Mouse (Mus musculus) CH12.LX (cell line): ENCODE measurements around the gene Ncoa7. TPM values are rescaled to one million over a fixed set of nuclear protein-coding genes. Genes with fewer than 3 reads are reported as not detected.

Source experiments
- DNase-seq: peaks from one replicate; pipeline ENCODE4 v3.0.0-alpha.2; 2013; ENCODE audit errors: extremely low read depth
- H3K27ac ChIP-seq: 2 replicates; pipeline ENCODE4 v1.5.1; 2012; ENCODE audit warnings: low read depth, mild to moderate bottlenecking, control low read depth, moderate library complexity; ENCODE audit not compliant: insufficient read depth
- H3K27me3 ChIP-seq: replicated peaks from 2 replicates; pipeline ENCODE3; 2012; ENCODE audit warnings: inconsistent platforms
- H3K36me3 ChIP-seq, 2 experiments: replicated peaks in 1 of 2; 2 replicates each; pipeline versions ENCODE3 to v1.6.1; 2012; ENCODE audit warnings: inconsistent platforms in 1 of 2, low read length in 1 of 2, mild to moderate bottlenecking in 1 of 2, mixed read lengths in 1 of 2, moderate library complexity in 1 of 2; ENCODE audit not compliant: control insufficient read depth in 1 of 2, insufficient read depth in 1 of 2
- H3K4me1 ChIP-seq, 2 experiments: 2 replicates each; pipeline ENCODE4 v1.6.1; 2012; ENCODE audit warnings: inconsistent platforms in 1 of 2, moderate library complexity in 1 of 2; ENCODE audit not compliant: insufficient read depth in 2 of 2, control insufficient read depth in 1 of 2
- H3K4me2 ChIP-seq: 2 replicates; pipeline ENCODE4 v1.6.1; 2012; ENCODE audit warnings: low read depth, mild to moderate bottlenecking, control low read depth; ENCODE audit not compliant: poor library complexity, insufficient read depth, severe bottlenecking
- H3K4me3 ChIP-seq, 3 experiments: fragments of 150-350 bp in 1 of 3; sonication (generic) in 1 of 3; replicated peaks in 1 of 3; 2 replicates each; pipeline versions ENCODE3 to v1.5.1; 2011 to 2012; ENCODE audit warnings: low read depth in 2 of 3, low read length in 2 of 3, mild to moderate bottlenecking in 2 of 3, moderate library complexity in 2 of 3, control low read depth in 1 of 3, improper control_type of control experiment in 1 of 3, inconsistent platforms in 1 of 3, mixed read lengths in 1 of 3; ENCODE audit not compliant: poor library complexity in 1 of 3
- H3K79me2 ChIP-seq: replicated peaks from 2 replicates; pipeline ENCODE4 v1.6.1; 2012; ENCODE audit warnings: mild to moderate bottlenecking, moderate library complexity; ENCODE audit not compliant: control insufficient read depth, poor library complexity, insufficient read depth, severe bottlenecking; ENCODE audit errors: extremely low read depth
- H3K9ac ChIP-seq: 2 replicates; pipeline ENCODE4 v1.6.1; 2012; ENCODE audit warnings: low read depth, mild to moderate bottlenecking, control low read depth, moderate library complexity; ENCODE audit not compliant: insufficient read depth
- H3K9me3 ChIP-seq: replicated peaks from 2 replicates; pipeline ENCODE3; 2012; ENCODE audit warnings: low read length, inconsistent platforms, mixed read lengths
- CHD1 ChIP-seq: IDR thresholded peaks from 2 replicates; pipeline ENCODE4 v1.6.1; 2012; ENCODE audit warnings: low read depth, low read length, improper control_type of control experiment, inconsistent platforms
- CTCF ChIP-seq, 2 experiments: IDR thresholded peaks in 1 of 2; conservative IDR thresholded peaks in 1 of 2; 2 replicates each; pipeline ENCODE4 v1.5.1; 2011 to 2012; ENCODE audit warnings: low read depth in 2 of 2, low read length in 2 of 2, improper control_type of control experiment in 1 of 2, inconsistent platforms in 1 of 2, mild to moderate bottlenecking in 1 of 2, moderate library complexity in 1 of 2
- ELF1 ChIP-seq: IDR thresholded peaks from 2 replicates; pipeline ENCODE4 v1.6.1; 2014; ENCODE audit warnings: low read depth, mild to moderate bottlenecking, inconsistent platforms, low read length, improper control_type of control experiment
- ETS1 ChIP-seq: conservative IDR thresholded peaks from 2 replicates; pipeline ENCODE4 v1.6.1; 2012; ENCODE audit warnings: low read depth, mild to moderate bottlenecking, inconsistent platforms, low read length, improper control_type of control experiment, moderate library complexity
- HCFC1 ChIP-seq: IDR thresholded peaks from 2 replicates; pipeline ENCODE4 v1.6.1; 2012; ENCODE audit warnings: low read depth, mild to moderate bottlenecking, inconsistent platforms, low read length, improper control_type of control experiment
- IRF4 ChIP-seq: IDR thresholded peaks from 2 replicates; pipeline ENCODE4 v1.6.1; 2014; ENCODE audit warnings: low read depth, mild to moderate bottlenecking, inconsistent platforms, low read length, improper control_type of control experiment
- JUN ChIP-seq: IDR thresholded peaks from 2 replicates; pipeline ENCODE4 v1.6.1; 2011; ENCODE audit warnings: low read depth, mild to moderate bottlenecking, low read length, improper control_type of control experiment, moderate library complexity; ENCODE audit not compliant: insufficient read depth
- JUND ChIP-seq: conservative IDR thresholded peaks from 2 replicates; pipeline ENCODE4 v1.6.1; 2011; ENCODE audit warnings: low read depth, low read length, improper control_type of control experiment
- KAT2A ChIP-seq: IDR thresholded peaks from 2 replicates; pipeline ENCODE4 v1.6.1; 2012; ENCODE audit warnings: low read length, improper control_type of control experiment, inconsistent platforms; ENCODE audit not compliant: insufficient replicate concordance
- MAX ChIP-seq: IDR thresholded peaks from 2 replicates; pipeline ENCODE4 v1.6.1; 2011; ENCODE audit warnings: low read length, improper control_type of control experiment
- MXI1 ChIP-seq: IDR thresholded peaks from 2 replicates; pipeline ENCODE4 v1.6.1; 2011; ENCODE audit warnings: mild to moderate bottlenecking, low read depth, low read length, improper control_type of control experiment
- NRF1 ChIP-seq: IDR thresholded peaks from 2 replicates; pipeline ENCODE4 v1.6.1; 2014; ENCODE audit warnings: low read depth, mild to moderate bottlenecking, inconsistent platforms, low read length, improper control_type of control experiment, moderate library complexity
- TBP ChIP-seq: conservative IDR thresholded peaks from 2 replicates; pipeline ENCODE4 v1.6.1; 2011; ENCODE audit warnings: low read depth, low read length, improper control_type of control experiment
- UBTF ChIP-seq: IDR thresholded peaks from 2 replicates; pipeline ENCODE4 v1.6.1; 2012; ENCODE audit warnings: low read depth, mild to moderate bottlenecking, inconsistent platforms, low read length, improper control_type of control experiment, moderate library complexity
- USF2 ChIP-seq: conservative IDR thresholded peaks from 2 replicates; pipeline ENCODE4 v1.6.1; 2011; ENCODE audit warnings: low read depth, low read length, improper control_type of control experiment
- ZC3H11A ChIP-seq: IDR thresholded peaks from 2 replicates; pipeline ENCODE4 v1.6.1; 2012; ENCODE audit warnings: low read depth, mild to moderate bottlenecking, inconsistent platforms, low read length, improper control_type of control experiment
- ZKSCAN1 ChIP-seq: IDR thresholded peaks from 2 replicates; pipeline ENCODE4 v1.6.1; 2012; ENCODE audit warnings: low read depth, inconsistent platforms, low read length, improper control_type of control experiment, borderline replicate concordance
- ZMIZ1 ChIP-seq: IDR thresholded peaks from 2 replicates; pipeline ENCODE4 v1.6.1; 2012; ENCODE audit warnings: low read depth, mild to moderate bottlenecking, inconsistent platforms, low read length, improper control_type of control experiment
- ZNF384 ChIP-seq: IDR thresholded peaks from 2 replicates; pipeline ENCODE4 v1.6.1; 2012; ENCODE audit warnings: low read depth, low read length, improper control_type of control experiment, inconsistent platforms
- dilution Hi-C: fragments of 300-500 bp; cut with MboI; formaldehyde crosslinking; loops from 2 replicates; pipeline ENCODE4 v1.14.3; 2020; ENCODE audit warnings: low sequenced_read_pairs; ENCODE audit not compliant: extremely low pct_unique_long_range_greater_than_20kb, extremely low pct_ligation_motif_present
- in situ Hi-C: fragments of 300-500 bp; cut with MboI; formaldehyde crosslinking; loops from 3 replicates; pipeline ENCODE4 v1.14.3; 2019; ENCODE audit warnings: low sequenced_read_pairs, low pct_ligation_motif_present, low pct_unique_long_range_greater_than_20kb, mixed read lengths
- polyA plus RNA-seq: library from polyadenylated mRNA; unstranded; fragments of >175 nt; gene quantifications from 2 replicates; pipeline ENCODE4 v1.2.1, GENCODE M21; 2012; ENCODE audit warnings: low read depth; ENCODE audit not compliant: insufficient read length
- total RNA-seq, 2 experiments: library from RNA; depleted of rRNA; stranded (reverse); fragments of 300-350 nt in 1 of 2; fragments of >200 nt in 1 of 2; gene quantifications; 2 replicates each; pipeline ENCODE4 v1.2.3; 2012 to 2014

Gene Ncoa7
- total and polyA plus RNA-seq, 3 experiments: 4.7 to 9.2 (median 7.0) TPM

DNA sequence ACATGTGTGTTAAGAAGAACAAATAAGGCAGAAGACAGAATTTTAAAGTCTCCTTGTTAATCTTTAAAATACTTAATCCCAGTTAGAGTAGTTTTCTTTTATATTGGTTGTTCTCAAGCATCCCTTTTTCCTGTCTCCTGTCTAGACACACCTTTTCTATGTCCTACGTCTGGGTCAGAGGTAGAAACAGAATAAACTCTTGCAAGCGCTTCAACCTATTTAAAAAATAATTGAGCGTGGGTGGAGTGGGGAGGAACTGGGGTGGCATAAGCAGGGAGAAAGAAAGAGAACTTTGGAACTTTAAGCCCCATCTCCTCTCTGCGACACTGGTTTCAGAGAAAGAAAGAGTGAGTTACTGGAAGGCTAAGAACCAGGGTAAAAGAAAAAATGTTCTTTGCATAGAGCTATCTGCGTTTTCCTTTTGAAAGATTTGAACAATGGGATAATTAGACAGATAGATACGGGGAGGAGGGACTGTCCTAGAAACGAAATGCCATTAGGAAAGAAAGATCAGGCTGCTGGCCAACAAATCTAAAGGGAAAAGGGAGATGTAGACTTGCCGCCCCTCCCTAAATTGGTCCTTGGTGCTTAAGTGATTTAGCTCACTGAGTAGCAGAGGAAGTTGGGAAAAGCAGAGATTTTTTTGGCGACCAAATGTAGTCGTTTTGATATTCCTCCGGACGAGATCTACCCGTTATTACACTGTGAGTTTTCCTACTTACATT is 42.1 kb upstream of the Ncoa7 start:
- dilution Hi-C loops: no loop called here
- DNase-seq: no peak
- no peak for TF ChIP-seq JUN
- no peak for TF ChIP-seq ELF1
- no peak for TF ChIP-seq ETS1
- no peak for TF ChIP-seq ZKSCAN1
- TF ChIP-seq MAX: no peak
- no peak for TF ChIP-seq USF2
- no peak for TF ChIP-seq NRF1
- TF ChIP-seq CHD1: no peak
- TF ChIP-seq ZC3H11A: no peak
- TF ChIP-seq UBTF: no peak
- no peak for TF ChIP-seq IRF4
- TF ChIP-seq CTCF (conservative IDR thresholded peaks at IDR 0.05 in 1 of 2, IDR thresholded peaks at IDR 0.05 in 1 of 2; ENCODE audit: low read depth in 2 of 2, low read length in 2 of 2): no peak
- no peak for TF ChIP-seq TBP
- no peak for TF ChIP-seq HCFC1
- TF ChIP-seq JUND: no peak
- no peak for TF ChIP-seq ZMIZ1
- no peak for TF ChIP-seq ZNF384
- no peak for TF ChIP-seq KAT2A
- TF ChIP-seq MXI1: no peak
- no peak overlapping the region for H3K4me2 ChIP-seq
- no peak overlapping the region for H3K9ac ChIP-seq
- peaks cover 0 to 6% of the 10 kb centered on the region in 2 experiments; a peak in 2 of 4 replicates for H3K4me1 ChIP-seq
- H3K4me3 ChIP-seq: no peak overlapping the region
- in situ Hi-C loops: no loop called here
- no peaks in the 10 kb centered on the region for H3K36me3 ChIP-seq
- H3K79me2 ChIP-seq: no peaks in the 10 kb centered on the region
- no peaks in the 10 kb centered on the region for H3K9me3 ChIP-seq
- peaks cover 2% of the 10 kb centered on the region for H3K27me3 ChIP-seq
- H3K27ac ChIP-seq: no peak overlapping the region

DNA sequence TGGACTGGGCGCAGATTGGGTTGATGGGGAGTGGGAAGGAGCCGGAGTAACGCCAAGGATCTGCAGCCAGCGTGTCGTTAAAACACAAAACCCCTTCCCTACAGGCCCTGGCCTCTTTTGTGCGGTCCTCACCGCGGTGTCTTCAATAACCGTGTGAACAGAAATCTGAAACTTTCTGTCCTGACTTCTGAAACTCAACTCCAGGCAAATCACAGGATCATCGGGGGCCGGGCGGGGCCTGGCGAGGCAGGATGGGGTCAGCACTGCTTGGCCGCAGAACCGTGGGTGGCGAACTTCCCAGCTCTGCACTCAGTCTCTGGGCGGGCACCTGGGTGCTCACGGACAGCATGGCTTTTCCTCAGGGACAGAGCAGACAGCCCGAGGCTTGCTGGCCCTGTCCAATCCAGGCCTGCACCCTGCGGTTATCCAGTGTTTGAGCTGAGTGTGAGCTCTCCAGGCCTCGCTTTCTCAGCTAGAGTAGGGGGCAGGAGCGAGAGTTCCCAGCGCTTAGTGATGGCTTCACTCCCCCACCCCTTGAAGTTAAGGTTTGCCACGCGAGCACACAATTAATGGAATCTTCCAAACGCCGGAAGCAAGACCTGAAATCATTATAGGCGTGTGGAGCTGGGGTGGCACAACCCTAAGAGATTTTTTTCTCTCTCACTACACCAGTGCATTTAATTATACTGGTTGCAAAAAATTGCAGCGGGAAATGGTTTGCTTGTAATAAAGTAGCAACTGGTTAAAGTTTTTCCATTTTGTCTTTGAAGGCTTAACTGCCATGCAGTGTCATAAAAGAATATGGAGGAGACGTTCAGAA is 41.3 kb upstream of the Ncoa7 start:
- Histone ChIP-seq H3K36me3 (no peaks in the 10 kb centered on the region), H3K27me3 (peaks cover 2% of the 10 kb centered on the region), H3K4me2 (no peak overlapping the region), H3K9ac (no peak overlapping the region), H3K4me1 (peaks cover 0 to 6% of the 10 kb centered on the region in 2 experiments; a peak in 2 of 4 replicates), H3K4me3 (no peak overlapping the region), H3K79me2 (no peaks in the 10 kb centered on the region), H3K27ac (no peak overlapping the region), H3K9me3 (no peaks in the 10 kb centered on the region)
- DNase-seq: no peak
- TF ChIP-seq JUN (no peak), MAX (no peak), USF2 (no peak)
- dilution Hi-C loops: no loop called here
- in situ Hi-C loops: no loop called here
